Mouse (Mus musculus) heart, adult 8-10 months (tissue): ENCODE results near the gene E030018B13Rik. TPM values are rescaled to one million over a fixed set of nuclear protein-coding genes. Genes with fewer than 3 reads are reported as not detected.

Experiments used
- DNase-seq: peaks from one replicate; pipeline ENCODE4 v3.0.0; 2022; ENCODE audit warnings: low spot score
- total RNA-seq, 4 experiments: library from RNA; stranded (reverse); gene quantifications; 2 replicates each; pipeline ENCODE4 v1.2.4; 2022

E030018B13Rik gene
- total RNA-seq, 4 experiments from 2014 or later, result not detected

- DNase-seq, result no peak
Observed at GRCm38 (mm10) chr7:63897655-63898054, 19.0 kb upstream of the E030018B13Rik start.

GRCm38 (mm10) chr7:63898201-63898600, 18.5 kb upstream of the E030018B13Rik start:
- DNase-seq, result no peak

DNA sequence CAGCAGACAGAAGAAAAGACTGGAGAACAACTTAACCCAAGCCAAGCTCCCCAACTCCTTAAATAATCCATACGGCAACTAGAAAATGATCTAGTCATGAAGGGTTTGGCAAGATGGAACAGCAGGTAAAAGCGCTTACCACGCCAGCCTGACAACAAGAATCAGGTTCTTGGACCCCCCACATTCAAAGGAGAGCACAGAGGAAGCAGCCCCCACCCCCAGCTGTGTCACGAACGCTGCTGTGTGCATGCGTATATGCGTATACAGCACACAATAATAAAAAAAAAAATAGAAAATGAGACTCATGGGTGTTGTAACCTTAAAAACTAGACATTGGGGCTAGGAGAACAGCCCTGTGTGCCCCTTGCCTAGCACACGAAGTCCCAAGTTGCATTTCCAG, 16.7 kb upstream of the E030018B13Rik start:
- DNase-seq, result no peak

GRCm38 (mm10) chr7:63900411-63900810, 16.2 kb upstream of the E030018B13Rik start:
- no peak for DNase-seq

DNA sequence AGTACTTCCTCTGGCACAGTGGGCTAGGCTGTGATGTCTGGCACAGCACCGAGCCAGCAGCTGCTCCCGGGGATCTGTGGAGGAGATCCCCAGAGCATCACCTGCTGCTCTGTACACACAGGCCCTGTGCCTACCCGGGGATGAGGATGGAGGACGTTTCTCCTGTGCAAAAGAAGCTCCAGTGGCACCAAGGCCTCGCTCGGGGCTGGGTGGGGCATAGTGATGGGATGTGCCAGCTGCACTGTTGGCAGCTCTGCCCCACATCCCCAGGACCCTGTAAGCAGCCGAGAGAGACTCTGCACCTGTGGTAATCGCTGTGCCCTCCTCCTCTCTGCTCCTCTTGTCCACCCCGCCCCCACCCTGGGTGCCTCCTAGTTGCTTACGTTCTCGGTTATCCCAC, 15.3 kb upstream of the E030018B13Rik start:
- no peak for DNase-seq

GRCm38 (mm10) chr7:63901942-63902341, 14.7 kb upstream of the E030018B13Rik start:
- DNase-seq, result no peak

DNA sequence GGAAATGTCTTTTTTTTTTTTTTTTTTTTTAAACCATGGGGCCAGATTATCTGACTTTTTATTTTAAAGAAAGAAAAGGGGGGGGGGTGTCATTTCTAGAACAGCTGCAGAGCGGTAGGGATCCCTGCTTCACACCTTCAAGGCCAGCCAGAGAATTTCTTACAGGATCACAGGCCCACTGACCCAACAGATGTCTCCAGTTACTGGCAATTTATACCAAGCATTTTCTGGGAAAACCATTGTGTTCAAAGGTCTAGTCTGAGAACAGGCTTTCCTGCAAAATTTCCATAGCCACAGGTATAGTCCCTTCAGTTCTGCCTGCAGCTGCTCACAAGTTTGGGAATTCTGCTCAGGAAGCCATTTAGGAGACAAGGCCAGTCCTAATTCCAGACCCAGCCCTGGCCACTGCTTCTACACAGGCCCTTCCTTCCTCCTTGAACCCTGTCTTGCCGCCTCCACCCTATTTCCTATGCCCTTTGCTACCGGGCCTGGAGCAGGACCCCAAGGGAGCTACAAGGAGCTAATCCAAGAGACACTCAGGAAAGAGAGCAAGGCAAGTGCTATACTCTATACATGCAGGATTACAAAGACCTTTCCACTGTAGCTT, 13.9 kb upstream of the E030018B13Rik start:
- no peak for DNase-seq

GRCm38 (mm10) chr7:63903635-63904380, 12.8 kb upstream of the E030018B13Rik start:
- DNase-seq, result no peak

DNA sequence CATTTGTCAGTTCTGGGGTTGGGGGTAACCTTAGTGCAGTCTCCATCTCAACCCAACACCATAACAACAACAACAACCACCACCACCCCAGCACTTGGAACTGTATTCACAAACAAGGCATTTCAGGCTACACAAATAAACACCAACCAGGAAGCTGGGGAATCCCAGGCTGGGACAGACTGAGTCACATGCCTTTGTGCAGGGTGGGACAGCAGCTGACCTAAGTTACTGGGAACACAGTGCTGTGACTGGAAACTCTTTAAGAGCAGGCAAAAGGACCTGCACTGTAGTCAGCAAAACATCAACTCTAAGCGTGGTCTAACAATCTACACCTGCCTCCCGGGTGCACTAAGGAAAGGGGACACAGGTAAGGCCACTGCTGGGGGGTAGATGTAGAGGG, 11.5 kb upstream of the E030018B13Rik start:
- DNase-seq, result peak; percentile 90

- peak; percentile 58 for DNase-seq
Observed at GRCm38 (mm10) chr7:63905642-63906041, 11.0 kb upstream of the E030018B13Rik start.

GRCm38 (mm10) chr7:63907778-63908495, 8.7 kb upstream of the E030018B13Rik start:
- DNase-seq, result no peak

DNA sequence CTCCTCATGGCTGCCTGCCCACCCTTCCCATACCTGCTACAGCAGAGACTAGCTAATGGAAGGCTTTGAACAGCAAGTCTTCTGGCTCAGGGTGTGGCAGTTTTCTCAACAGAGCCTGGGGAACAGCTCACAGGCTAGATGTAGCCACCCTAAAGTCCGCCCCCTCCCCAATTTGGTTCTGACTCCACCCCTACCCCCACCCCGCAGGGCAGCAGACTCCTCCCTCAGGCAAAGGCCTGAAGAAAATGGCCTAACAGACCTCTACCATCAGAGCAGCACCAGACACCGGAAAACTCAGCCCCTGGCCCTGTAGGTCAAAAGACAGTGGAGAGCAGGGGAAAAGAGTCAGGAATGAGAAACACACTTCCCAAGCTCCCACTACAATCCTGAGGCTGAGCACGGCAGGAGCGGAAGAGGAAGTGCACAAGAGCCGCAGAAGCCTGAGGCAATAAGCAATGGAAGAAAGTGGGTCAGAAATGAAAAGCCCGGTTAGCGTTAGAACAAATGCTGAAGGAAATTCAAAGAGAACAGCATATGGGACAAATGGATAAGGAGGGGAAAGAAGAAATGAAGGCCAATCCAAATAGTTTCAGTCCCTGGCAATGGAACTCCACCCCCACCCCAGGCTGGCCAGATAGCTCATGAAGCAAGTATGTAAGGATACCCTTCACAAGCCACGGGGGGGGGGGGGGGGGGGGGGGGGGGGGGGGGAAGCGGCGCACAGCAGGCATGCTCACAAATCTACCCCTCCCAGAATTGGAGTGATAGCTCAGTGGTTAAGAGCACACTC, 8.0 kb upstream of the E030018B13Rik start:
- DNase-seq, result no peak

GRCm38 (mm10) chr7:63910225-63910624, 6.4 kb upstream of the E030018B13Rik start:
- DNase-seq, result no peak

- DNase-seq, result no peak
Observed at GRCm38 (mm10) chr7:63910912-63911311, 5.7 kb upstream of the E030018B13Rik start.

DNA sequence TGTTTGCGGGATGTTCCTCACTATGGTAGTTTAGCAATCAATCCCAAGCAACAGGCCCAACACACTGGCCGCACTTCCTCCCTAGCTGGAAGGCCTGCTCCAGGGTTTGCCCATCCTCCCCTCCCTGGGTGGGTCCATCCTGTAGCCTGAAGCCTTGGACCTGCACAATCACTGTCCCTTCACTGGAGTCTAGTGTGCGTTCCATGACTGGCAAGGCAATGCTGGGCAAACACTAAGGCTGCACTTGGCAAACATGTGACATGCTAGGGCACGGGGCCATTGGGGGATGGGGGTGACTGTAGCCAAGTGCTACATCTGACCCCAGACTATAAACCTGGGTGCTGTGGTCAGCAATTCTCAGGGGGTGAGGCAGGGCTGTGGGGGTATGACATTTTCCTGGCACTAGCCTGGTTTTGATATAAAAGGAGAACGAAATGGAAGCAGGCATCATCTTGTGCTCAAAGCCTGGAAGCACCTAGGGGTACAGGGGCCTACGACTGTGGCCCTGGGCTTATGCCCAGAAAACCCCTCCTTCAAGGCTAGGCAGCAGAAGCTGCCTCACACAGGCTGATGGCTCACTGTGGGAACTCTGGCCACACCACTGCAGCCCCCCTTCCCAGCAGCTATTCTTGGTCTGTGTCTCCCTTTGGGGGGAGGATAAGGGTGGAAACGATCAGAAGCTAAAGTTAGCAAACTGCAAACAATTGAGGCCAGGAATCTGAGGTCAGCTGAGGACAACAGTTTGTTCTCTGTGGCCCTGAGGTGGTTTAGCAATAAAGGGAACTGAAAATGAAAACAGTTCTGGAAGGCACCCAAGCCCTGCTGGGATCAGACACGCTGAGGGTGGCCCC, 5.0 kb upstream of the E030018B13Rik start:
- DNase-seq, result peak; percentile 95

GRCm38 (mm10) chr7:63912234-63912810, 4.3 kb upstream of the E030018B13Rik start:
- peak; percentile 67 for DNase-seq

DNA sequence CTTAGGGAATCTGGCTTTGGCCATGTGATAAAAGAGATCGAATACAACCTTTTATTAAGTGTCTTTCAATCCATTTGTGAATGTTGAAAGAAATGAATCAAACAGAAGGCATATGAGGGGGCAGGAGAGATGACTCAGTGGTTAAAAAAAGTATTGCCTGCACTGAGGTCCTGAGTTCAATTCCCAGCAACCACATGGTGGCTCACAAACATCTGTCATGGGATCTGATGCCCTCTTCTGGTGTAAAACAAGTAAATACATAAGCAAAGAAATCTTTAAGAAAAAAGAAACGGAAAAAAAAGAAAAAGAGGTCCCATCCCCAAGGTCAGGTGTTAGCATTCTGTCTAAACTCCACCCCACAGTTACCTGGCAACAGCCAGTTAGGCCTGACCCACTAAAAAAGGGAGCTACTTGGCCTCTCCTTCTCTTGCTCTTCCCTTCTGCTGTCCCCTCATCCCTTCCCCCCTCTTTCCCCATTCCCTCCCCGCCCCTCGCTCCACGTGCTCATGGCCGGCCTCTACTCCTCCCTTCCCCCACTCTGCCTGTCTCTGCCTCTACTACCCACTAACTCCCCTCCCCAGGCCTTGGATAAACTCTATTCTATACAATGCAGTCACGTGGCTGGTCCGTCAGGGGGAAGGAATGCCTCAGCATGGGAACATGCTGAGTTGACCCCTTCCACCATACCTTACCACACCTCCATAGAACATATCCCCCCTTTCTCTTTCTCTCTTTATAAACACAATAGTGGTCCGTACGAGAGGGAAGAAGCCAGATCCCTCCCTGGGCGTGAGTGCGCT, 3.5 kb upstream of the E030018B13Rik start:
- DNase-seq, result no peak

- no peak for DNase-seq
Observed at GRCm38 (mm10) chr7:63913724-63914692, 2.6 kb upstream of the E030018B13Rik start.
